Mouse (Mus musculus) urinary bladder, postnatal 4 days (tissue): Measurements from ENCODE around the gene Mgarp.
A peak's percentile ranks its signal among the peaks of the same experiment; 100 is the strongest.
"Not testable (repeated sequence)": the region's sequence is repeated elsewhere in the genome, so short reads cannot be mapped to it uniquely, and the experiment has no call there.

Source experiments
- DNase-seq, 2 experiments: peaks; one replicate each; pipeline ENCODE4 v3.0.0; 2021 to 2022; ENCODE audit warnings: low spot score in 2 of 2

Mgarp gene

DNA sequence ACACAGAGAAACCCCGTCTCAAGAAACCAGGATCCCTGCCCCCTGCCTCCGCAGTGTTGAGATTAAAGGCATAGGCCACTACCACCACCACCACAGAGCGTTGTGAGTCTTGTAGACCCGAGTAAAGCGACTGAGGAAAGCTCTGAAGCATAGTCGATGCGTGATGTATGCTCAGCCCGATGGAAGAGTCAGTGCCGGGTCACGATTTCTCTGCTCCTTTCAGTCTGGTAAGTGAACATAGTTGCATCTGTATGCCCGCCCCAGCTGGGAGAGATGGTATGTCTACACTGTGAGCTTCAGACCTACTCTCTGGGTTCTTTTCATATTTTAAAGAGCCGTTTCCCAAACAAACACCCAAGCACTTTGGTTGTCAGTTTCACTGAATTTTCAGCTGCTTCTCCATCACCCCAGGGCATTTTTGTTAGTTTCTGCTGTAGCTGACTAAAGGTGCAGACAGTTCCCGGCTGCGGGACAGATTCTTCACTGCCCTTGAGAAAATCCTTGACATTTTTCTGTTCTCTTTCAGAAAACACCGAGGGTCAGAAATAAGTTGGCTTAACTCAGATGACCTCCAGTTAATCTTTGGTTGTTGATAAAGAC, 1.3 kb upstream of the Mgarp start:
- DNase-seq = no peak

GRCm38 (mm10) chr3:51395461-51396145, 935 bp downstream of the Mgarp start:
- DNase-seq = no peak

- no peak for DNase-seq
Observed at GRCm38 (mm10) chr3:51394881-51395280, 1.7 kb downstream of the Mgarp start.

- DNase-seq = no peak
Observed at GRCm38 (mm10) chr3:51393651-51394050, 2.9 kb downstream of the Mgarp start.

- DNase-seq = not testable (repeated sequence)
Observed at GRCm38 (mm10) chr3:51393018-51393417, 3.5 kb downstream of the Mgarp start.

DNA sequence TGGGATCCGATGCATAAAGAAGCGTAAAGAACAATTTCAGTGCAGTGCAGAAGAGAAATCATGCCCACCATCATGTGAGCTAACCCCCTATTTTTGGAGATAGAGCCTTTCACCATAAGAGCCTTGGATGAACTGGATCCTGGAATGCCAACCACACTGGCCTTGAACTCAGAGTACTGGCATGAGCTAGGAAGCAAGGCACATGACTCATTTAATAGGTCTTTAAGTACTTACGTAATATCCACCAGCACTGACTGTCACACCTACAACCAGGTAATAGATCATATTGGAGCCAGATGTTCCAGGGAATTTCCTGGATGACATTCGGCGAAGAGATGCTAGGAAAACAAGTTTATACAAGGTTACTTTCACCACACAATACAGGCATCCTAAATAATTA, 4.9 kb downstream of the Mgarp start:
- no peak for DNase-seq

- DNase-seq = no peak
Observed at GRCm38 (mm10) chr3:51391095-51391494, 5.4 kb downstream of the Mgarp start.

DNA sequence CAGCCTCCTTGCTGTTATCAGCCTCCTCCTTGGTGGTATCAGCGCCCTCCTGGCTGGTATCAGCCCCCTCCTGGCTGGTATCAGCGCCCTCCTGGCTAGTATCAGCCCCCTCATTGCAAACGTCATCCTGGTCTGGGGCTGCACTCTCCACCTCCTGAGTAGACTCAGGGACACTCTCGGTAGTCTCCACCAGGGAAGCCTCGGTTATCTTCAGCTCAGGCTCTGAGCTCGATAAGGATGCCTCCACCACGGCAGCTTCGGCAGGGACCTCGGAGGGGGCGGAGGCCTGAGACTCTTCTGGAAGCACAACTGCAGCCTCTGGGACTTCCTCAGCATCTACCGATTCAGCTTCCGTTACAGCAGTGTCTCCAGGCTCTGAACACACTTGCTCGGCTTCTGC, 7.6 kb downstream of the Mgarp start:
- no peak for DNase-seq

GRCm38 (mm10) chr3:51387868-51388381, 8.6 kb downstream of the Mgarp start:
- DNase-seq = no peak

DNA sequence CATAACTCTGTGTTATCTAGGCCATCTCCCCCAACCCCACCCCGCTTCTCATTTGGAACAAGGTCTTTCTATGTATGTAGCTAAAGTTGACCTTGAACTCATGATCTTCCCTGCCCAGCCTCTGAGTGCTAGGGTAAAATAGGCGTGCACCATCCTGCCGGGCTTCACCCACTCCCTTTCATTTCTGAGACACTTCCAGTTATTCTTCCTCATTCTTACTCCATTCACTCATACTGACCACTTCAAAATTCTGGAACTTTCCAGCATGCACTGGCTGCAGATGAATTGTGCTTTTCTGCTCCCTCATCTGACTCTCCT, 9.4 kb downstream of the Mgarp start:
- DNase-seq = no peak

GRCm38 (mm10) chr3:51386441-51387133, 10.0 kb downstream of the Mgarp start:
- DNase-seq = peak in 1 of 2 experiments; percentile 30

DNA sequence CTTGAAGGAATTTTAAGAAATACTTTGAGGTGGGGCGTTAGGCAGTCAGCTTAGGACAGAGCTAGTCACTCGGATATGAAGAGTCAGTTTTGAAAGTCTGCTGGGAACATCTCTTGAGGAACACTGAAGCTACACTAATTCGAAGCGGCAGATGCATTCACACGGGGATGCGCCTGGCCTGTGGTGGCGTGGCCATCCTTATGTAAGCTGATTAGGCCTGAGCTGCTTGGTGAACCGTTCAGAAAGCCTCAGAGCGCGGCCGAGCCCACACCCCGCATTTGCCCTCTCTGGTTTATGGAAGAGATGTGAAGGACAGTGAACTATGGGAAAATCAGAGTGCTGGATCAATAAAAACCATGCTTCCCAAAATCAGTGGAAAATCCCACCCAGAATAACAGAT, 13.1 kb downstream of the Mgarp start:
- DNase-seq = no peak

DNA sequence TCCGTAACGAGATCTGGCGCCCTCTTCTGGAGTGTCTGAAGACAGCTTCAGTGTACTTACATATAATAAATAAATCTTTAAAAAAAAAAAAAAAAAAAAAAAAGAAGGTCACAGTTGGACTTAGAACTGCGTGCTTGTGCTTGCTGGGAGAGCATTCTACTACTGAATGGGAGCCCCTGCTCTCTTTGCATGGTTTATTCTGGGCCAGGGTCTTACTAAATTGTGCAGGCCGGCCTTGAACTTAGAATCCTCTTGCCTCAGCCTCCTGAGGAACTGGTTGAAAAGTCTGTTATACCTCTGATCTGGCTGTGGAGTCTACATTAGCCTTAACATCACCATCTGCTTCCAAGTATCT, 15.9 kb downstream of the Mgarp start:
- no peak for DNase-seq

DNA sequence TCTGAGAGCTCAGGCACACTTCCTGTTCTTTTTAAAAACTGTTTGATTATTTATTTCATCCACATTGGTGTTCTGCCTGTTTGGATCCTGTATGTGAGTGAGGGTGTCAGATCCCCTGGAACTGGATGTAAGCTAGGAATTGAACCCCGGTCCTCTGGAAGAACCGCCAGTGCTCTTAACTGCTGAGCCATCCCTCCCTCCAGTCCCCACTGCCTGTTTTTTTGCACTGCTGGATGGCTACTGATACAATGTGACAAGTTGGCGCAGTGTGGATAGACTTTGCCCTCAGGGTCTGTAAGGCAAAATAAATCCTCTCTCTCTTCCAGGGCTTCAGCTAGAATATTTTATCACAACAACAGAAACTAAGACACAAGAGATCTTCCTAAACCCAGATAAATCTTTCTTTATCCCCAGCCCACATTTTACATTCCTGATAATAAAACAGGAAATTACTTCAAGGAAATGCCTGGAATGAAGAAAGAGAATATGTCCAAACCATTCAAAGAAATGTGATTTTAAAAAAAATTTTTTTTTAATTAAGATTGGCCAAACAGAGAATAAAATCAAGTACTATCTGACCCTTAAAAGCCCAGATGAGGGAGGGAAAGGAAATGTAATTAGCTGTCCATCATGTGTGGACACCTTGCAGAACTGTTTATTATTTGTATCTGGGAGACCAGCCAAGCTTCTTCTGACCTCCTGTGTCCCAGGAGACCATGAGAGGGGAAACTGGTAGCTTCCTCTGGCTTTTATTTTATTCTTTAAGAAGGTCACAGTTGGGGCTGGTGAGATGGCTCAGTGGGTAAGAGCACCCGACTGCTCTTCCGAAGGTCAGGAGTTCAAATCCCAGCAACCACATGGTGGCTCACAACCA, 16.5 kb downstream of the Mgarp start:
- no peak for DNase-seq

DNA sequence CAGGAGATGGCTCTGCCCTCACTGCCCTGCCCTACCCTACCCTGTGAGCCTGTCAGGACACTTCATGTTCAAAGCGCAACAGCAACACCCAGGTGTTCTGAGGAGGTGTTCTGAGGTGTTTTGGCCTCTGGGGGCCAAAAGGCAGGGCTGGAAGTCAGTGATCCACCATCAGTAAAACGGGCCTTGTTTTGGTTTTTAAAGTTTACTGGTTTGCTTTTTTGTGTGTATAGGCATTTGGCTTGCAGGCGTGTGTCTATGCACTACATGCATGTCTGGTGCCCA, 17.9 kb downstream of the Mgarp start:
- no peak for DNase-seq

GRCm38 (mm10) chr3:51377878-51378664, 18.5 kb downstream of the Mgarp start:
- DNase-seq = no peak

GRCm38 (mm10) chr3:51375307-51376265, 21.0 kb downstream of the Mgarp start:
- DNase-seq = no peak

GRCm38 (mm10) chr3:51373544-51373943, 23.0 kb downstream of the Mgarp start:
- no peak for DNase-seq

GRCm38 (mm10) chr3:51372883-51373282, 23.7 kb downstream of the Mgarp start:
- DNase-seq = no peak

DNA sequence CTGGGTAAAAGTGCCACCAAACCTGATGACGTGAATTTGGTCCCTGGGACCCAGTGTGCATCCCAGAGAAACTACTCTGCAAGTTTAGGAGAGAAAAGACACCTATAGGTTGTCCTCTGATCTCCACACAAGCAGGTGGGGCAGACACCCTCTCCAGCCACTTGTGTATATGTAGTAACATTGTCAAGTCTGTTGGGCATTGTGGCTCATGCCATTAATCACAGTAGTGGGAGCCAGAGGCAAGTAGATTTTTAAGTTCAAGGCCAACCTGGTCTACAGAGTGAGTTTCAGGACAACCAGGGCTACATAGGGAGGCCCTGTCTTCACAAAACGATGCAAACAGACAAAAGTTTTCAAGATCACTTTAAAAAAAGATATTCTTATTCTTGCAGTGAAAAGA, 24.7 kb downstream of the Mgarp start:
- no peak for DNase-seq
